Mouse (Mus musculus) C2C12 (cell line): ENCODE data around the gene Perm1.

Experiments used
- CEBPB ChIP-seq: IDR thresholded peaks from one replicate; pipeline ENCODE4 v1.6.1; 2011; ENCODE audit warnings: low read depth, mild to moderate bottlenecking, control low read depth, moderate library complexity
- CTCF ChIP-seq: IDR thresholded peaks from one replicate; pipeline ENCODE4 v1.5.1; 2011; ENCODE audit not compliant: control insufficient read depth, insufficient read depth, insufficient read length
- FOSL1 ChIP-seq: IDR thresholded peaks from one replicate; pipeline ENCODE4 v1.8.0; 2011; ENCODE audit warnings: mild to moderate bottlenecking, low read length; ENCODE audit not compliant: poor library complexity, insufficient read depth, severe bottlenecking
- MAX ChIP-seq: IDR thresholded peaks from one replicate; pipeline ENCODE4 v1.6.1; 2011; ENCODE audit warnings: mild to moderate bottlenecking, control low read depth

GRCm38 (mm10) chr4:156228393-156229024, 12.8 kb downstream of the Perm1 start:
- no peak for TF ChIP-seq MAX
- no peak for TF ChIP-seq CTCF
- TF ChIP-seq FOSL1, result no peak
- TF ChIP-seq CEBPB, result no peak
